Mouse (Mus musculus) thymus, postnatal 0 days (tissue): ENCODE data around the gene Atxn1. TPM values are rescaled to one million over a fixed set of nuclear protein-coding genes. Genes with fewer than 3 reads are reported as not detected.

ENCODE experiments used
- DNase-seq: peaks from one replicate; pipeline ENCODE4 v3.0.0-alpha.2; 2015; ENCODE audit warnings: low spot score
- polyA plus RNA-seq: library from polyadenylated mRNA; unstranded; fragments of >200 nt; fragmentation: Nextera tagmentation; extraction: Ambion mirVana; gene quantifications from 2 replicates; pipeline ENCODE4 v1.2.1, GENCODE M21; 2015

The Atxn1 gene
- polyA plus RNA-seq, 1 experiment from 2014 or later: 6.3 TPM

GRCm38 (mm10) chr13:45832695-45833350, 132.0 kb downstream of the Atxn1 start:
- DNase-seq: no peak

- DNase-seq: no peak
These were observed 135.4 kb downstream of the Atxn1 start for GRCm38 (mm10) chr13:45829341-45829936.

- no peak for DNase-seq
These were observed 136.8 kb downstream of the Atxn1 start for GRCm38 (mm10) chr13:45828035-45828434.

- no peak for DNase-seq
These were observed 137.2 kb downstream of the Atxn1 start for GRCm38 (mm10) chr13:45827619-45828018.

- no peak for DNase-seq
These were observed 137.7 kb downstream of the Atxn1 start for GRCm38 (mm10) chr13:45827046-45827596.

- DNase-seq: no peak
These were observed 142.3 kb downstream of the Atxn1 start for GRCm38 (mm10) chr13:45822491-45822829.

GRCm38 (mm10) chr13:45821764-45822490, 142.9 kb downstream of the Atxn1 start:
- DNase-seq: no peak

GRCm38 (mm10) chr13:45820473-45821230, 144.2 kb downstream of the Atxn1 start:
- no peak for DNase-seq

GRCm38 (mm10) chr13:45816670-45817069, 148.1 kb downstream of the Atxn1 start:
- DNase-seq: no peak

- no peak for DNase-seq
These were observed 154.9 kb downstream of the Atxn1 start for GRCm38 (mm10) chr13:45809777-45810410.

- peak; percentile 25 for DNase-seq
These were observed 157.2 kb downstream of the Atxn1 start for GRCm38 (mm10) chr13:45807593-45808043.

GRCm38 (mm10) chr13:45806600-45807525, 157.9 kb downstream of the Atxn1 start:
- DNase-seq: no peak

GRCm38 (mm10) chr13:45805915-45806599, 158.8 kb downstream of the Atxn1 start:
- DNase-seq: no peak

GRCm38 (mm10) chr13:45802620-45803410, 162.0 kb downstream of the Atxn1 start:
- DNase-seq: peak; percentile 13

GRCm38 (mm10) chr13:45798248-45798647, 166.6 kb downstream of the Atxn1 start:
- no peak for DNase-seq

- no peak for DNase-seq
These were observed 167.1 kb downstream of the Atxn1 start for GRCm38 (mm10) chr13:45797696-45798095.

- DNase-seq: no peak
These were observed 168.5 kb downstream of the Atxn1 start for GRCm38 (mm10) chr13:45796286-45796685.

GRCm38 (mm10) chr13:45793796-45794195, 171.0 kb downstream of the Atxn1 start:
- no peak for DNase-seq
